Mouse (Mus musculus) limb, embryonic 11.5 days (tissue): Measurements from ENCODE around the gene Dpp6. TPM values are rescaled to one million over a fixed set of nuclear protein-coding genes. Genes with fewer than 3 reads are reported as not detected.

Experiments used
- ATAC-seq: fragments of 200-750 bp; cut with Nextera tagmentation; 2 replicates; pipeline ENCODE4 v1.8.0; 2017; ENCODE audit warnings: low read depth; ENCODE audit not compliant: insufficient number of reproducible peaks, low FRiP score, low TSS enrichment
- DNase-seq: peaks from one replicate; pipeline ENCODE4 v3.0.0-alpha.2; 2015; ENCODE audit warnings: low spot score
- H3K27ac ChIP-seq: fragments of 300-500 bp; sonication (generic); replicated peaks from 2 replicates; pipeline ENCODE4 v1.5.1; 2014; ENCODE audit warnings: low read depth, mild to moderate bottlenecking, low read length
- H3K27me3 ChIP-seq: fragments of 300-500 bp; sonication (generic); 2 replicates; pipeline ENCODE4 v1.6.1; 2014; ENCODE audit warnings: mild to moderate bottlenecking, low read length, mixed read lengths; ENCODE audit not compliant: control insufficient read depth, insufficient read depth
- H3K36me3 ChIP-seq: fragments of 300-500 bp; sonication (generic); 2 replicates; pipeline ENCODE4 v1.6.1; 2014; ENCODE audit warnings: mild to moderate bottlenecking, low read length, moderate library complexity, mixed read lengths; ENCODE audit not compliant: control insufficient read depth, insufficient read depth
- H3K4me1 ChIP-seq: fragments of 300-500 bp; sonication (generic); 2 replicates; pipeline ENCODE4 v1.6.1; 2014; ENCODE audit warnings: low read length, mixed read lengths; ENCODE audit not compliant: control insufficient read depth, insufficient read depth
- H3K4me2 ChIP-seq: fragments of 300-500 bp; sonication (generic); 2 replicates; pipeline ENCODE4 v1.6.1; 2014; ENCODE audit warnings: low read depth, mild to moderate bottlenecking, moderate library complexity; ENCODE audit not compliant: severe bottlenecking
- H3K4me3 ChIP-seq: fragments of 300-500 bp; sonication (generic); 2 replicates; pipeline ENCODE4 v1.5.1; 2014; ENCODE audit warnings: low read depth, low read length
- H3K9ac ChIP-seq: fragments of 300-500 bp; sonication (generic); 2 replicates; pipeline ENCODE4 v1.6.1; 2014; ENCODE audit warnings: mild to moderate bottlenecking, low read length
- H3K9me3 ChIP-seq: fragments of 300-500 bp; sonication (generic); 2 replicates; pipeline ENCODE4 v1.6.1; 2016; ENCODE audit warnings: low read length; ENCODE audit not compliant: control insufficient read depth
- WGBS: fragments of 180-500 bp; shearing (Covaris S2); extraction: QIAGEN DNeasy Blood & Tissue Kit; methylation state at CpG from one replicate; pipeline ENCODE4 v1.1.7; 2014; 5-methylcytosine and 5-hydroxymethylcytosine counted together
- polyA plus RNA-seq: library from polyadenylated mRNA; unstranded; fragments of >200 nt; fragmentation: Nextera tagmentation; extraction: Ambion mirVana; gene quantifications from 2 replicates; pipeline ENCODE4 v1.2.1, GENCODE M21; 2014

Dpp6 gene
- polyA plus RNA-seq, 1 experiment from 2014 or later: 0.80 TPM

DNA sequence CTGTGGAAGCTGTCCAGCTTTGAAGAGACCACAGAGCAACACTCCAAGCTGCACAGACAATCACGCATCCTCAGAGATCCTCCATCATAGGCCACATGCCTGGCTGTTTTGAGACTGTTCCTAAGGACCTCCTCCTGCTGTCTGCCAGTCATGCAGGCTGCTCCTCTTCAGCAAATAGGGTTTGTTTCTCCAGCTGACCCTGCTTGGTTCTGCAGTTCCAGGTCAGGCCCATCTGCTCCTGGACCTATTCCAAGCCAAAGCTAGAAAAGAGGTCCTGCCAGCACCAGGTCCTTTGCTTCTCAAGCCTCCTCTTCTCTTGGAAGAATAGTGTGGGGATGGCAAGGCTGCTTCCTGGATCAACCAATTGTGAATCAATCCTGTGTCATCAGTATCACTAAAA lies 556.9 kb downstream of the Dpp6 start:
- DNase-seq (no peak), ATAC-seq (no peak)
- no peak overlapping the region for H3K27ac ChIP-seq
- no peaks in the 10 kb centered on the region for H3K4me1 ChIP-seq
- no peak overlapping the region for H3K4me2 ChIP-seq
- no peaks in the 10 kb centered on the region for H3K27me3 ChIP-seq
- H3K36me3 ChIP-seq: no peaks in the 10 kb centered on the region
- H3K4me3 ChIP-seq: no peak overlapping the region
- no peak overlapping the region for H3K9ac ChIP-seq
- no peaks in the 10 kb centered on the region for H3K9me3 ChIP-seq
- WGBS: 80% methylated on average over 1 of the region's 1 CpGs

DNA sequence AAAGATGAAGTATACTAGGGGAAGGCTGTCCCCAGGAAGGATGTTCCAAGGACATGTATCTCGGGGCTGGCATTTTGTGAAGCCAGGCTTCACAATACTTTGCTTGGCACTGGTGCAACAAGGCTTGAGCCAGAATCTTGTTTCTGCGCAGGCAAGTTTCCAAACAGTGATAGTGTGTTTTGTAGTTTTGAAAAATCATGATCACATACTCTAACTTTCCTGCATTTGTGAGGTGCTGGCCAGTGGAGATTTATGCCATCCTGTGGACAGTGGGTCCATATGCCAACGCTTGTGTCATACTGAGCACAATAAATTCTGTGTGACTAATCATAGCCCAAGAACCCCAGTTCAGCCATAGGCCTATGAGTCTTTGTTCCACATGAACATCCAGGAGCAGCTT lies 558.8 kb downstream of the Dpp6 start:
- WGBS: 89% methylated on average over 3 of the region's 3 CpGs
- Histone ChIP-seq H3K4me2 (no peak overlapping the region), H3K4me1 (no peaks in the 10 kb centered on the region), H3K27me3 (no peaks in the 10 kb centered on the region), H3K36me3 (no peaks in the 10 kb centered on the region), H3K9ac (no peak overlapping the region), H3K9me3 (no peaks in the 10 kb centered on the region), H3K4me3 (no peak overlapping the region), H3K27ac (no peak overlapping the region)
- ATAC-seq: no peak
- DNase-seq: no peak

DNA sequence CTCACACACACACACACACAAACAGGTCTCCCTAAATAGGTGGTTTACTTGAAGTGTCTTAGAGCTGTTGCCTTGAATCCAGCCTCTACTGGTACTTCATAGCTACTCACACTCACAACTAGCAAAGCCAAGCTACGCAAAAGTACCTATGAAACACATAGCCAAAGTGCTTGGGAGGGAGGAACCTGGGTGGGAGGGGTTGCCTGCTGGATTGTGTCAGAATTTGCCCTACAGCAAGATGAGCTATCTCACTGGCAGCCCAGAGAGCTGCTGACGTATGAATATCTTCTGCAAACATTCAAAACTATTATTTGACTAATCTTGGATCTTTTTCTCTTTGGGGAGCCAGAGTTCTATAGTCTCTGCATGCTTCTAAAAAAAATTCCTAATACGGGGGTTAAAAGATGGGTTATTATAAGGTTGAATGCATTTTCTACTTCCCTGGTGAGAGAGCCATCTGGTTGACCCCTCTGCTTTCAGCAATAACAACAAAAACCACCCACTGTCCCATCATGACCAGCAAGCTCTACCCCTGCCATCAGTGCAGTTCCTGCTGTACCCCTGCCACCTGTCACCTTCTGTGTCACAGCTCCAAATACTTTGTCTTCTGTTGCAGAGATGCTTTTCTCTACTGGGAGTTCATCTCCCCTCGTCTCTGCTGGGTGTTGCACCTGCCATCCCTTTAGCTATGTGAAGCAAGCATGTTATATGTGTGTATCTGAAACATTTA lies 563.8 kb downstream of the Dpp6 start:
- 78% methylated on average over 4 of the region's 4 CpGs for WGBS
- Histone ChIP-seq H3K36me3 (no peaks in the 10 kb centered on the region), H3K4me1 (no peaks in the 10 kb centered on the region), H3K4me3 (no peak overlapping the region), H3K27me3 (no peaks in the 10 kb centered on the region), H3K9ac (no peak overlapping the region), H3K4me2 (no peak overlapping the region), H3K27ac (no peak overlapping the region), H3K9me3 (no peaks in the 10 kb centered on the region)
- no peak for ATAC-seq
- no peak for DNase-seq

DNA sequence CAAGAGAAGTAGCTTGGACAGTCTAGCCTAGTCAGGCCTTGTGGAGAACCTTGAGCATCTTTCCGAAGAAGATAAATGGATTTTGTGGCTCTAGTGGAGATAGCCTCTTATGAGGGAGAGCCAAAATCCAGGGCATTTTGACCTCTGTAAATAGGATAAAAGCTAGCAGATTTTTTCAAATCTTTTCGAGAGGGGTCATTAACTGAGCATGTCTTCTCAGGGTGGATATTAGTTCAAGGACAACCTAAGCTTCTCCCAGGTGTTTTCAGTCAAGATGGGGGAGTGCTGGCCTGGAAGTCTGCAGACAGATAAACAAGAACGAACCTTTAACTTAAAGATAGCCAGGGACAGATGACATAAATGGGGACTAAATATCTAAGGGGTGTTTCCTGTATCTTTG lies 581.4 kb downstream of the Dpp6 start:
- H3K9ac ChIP-seq: no peak overlapping the region
- DNase-seq: no peak
- no peaks in the 10 kb centered on the region for H3K27me3 ChIP-seq
- no peak overlapping the region for H3K4me2 ChIP-seq
- no peaks in the 10 kb centered on the region for H3K36me3 ChIP-seq
- ATAC-seq: no peak
- WGBS: 76% methylated on average over 3 of the region's 3 CpGs
- no peaks in the 10 kb centered on the region for H3K4me1 ChIP-seq
- no peaks in the 10 kb centered on the region for H3K9me3 ChIP-seq
- no peak overlapping the region for H3K27ac ChIP-seq
- H3K4me3 ChIP-seq: no peak overlapping the region

DNA sequence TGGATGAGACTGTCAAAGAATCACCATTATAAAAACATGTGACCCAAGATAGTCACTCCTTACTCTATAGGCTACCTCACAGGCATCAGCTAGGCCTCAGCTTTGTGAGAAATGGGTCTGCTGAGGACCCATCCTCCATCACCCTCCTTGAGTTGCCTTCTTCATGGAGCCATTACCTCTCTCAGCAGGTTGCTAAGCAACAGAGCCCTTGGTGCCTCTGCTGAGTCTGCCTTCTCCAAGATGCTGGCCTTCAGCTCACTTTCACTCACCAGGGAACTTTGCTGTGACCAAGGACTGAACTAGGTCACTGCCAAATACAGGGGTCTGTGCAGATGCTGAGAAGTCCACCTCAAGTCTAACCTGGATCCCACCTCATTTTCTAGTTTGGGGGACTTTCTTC lies 582.1 kb downstream of the Dpp6 start:
- Histone ChIP-seq H3K4me1 (no peaks in the 10 kb centered on the region), H3K4me2 (no peak overlapping the region), H3K27ac (no peak overlapping the region), H3K36me3 (no peaks in the 10 kb centered on the region), H3K9ac (no peak overlapping the region), H3K4me3 (no peak overlapping the region), H3K27me3 (no peaks in the 10 kb centered on the region), H3K9me3 (no peaks in the 10 kb centered on the region)
- DNase-seq: no peak
- ATAC-seq: no peak

DNA sequence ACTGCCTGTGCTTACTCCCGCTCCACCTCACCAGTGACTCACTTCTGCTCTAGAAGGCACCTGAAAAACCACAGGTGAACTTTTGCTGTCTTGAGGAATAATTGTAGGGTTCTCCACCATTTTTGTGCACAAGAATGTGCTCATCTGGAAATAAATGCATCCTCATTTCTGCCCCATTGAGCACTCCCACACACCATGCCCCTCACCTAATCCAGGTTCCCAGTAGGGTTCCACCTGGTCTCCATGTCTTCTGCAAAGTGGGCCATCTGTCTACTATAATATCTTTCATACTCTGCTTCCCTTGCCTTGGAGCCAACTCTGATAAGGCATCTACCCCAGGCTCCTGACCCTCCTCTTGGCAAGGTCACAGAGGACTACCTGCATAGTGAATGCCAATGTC lies 585.6 kb downstream of the Dpp6 start:
- H3K4me1 ChIP-seq: no peaks in the 10 kb centered on the region
- H3K4me2 ChIP-seq: no peak overlapping the region
- 88% methylated on average over 1 of the region's 1 CpGs for WGBS
- no peak for DNase-seq
- H3K9ac ChIP-seq: no peak overlapping the region
- no peak for ATAC-seq
- H3K4me3 ChIP-seq: no peak overlapping the region
- no peaks in the 10 kb centered on the region for H3K9me3 ChIP-seq
- H3K36me3 ChIP-seq: no peaks in the 10 kb centered on the region
- no peaks in the 10 kb centered on the region for H3K27me3 ChIP-seq
- no peak overlapping the region for H3K27ac ChIP-seq

DNA sequence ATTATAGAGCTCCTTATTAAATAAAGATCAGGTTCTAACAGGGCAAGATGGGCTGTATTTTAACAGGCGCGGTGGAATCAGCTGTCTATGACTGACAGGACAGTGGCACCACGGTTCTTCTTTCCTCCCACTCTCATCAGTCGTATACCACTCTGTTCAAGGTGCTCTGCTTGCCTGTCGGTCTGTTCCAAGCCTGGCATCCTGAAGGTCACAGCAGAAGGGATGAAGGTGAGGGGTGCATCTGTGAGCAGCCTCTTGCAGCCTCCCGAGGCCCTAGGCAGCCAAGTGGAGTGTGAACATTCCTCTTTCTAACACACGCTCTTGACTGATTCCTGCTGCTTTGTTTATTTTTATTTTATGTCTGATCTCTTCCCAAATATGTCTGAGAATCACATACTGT lies 591.9 kb downstream of the Dpp6 start:
- no peak overlapping the region for H3K27ac ChIP-seq
- H3K9ac ChIP-seq: no peak overlapping the region
- no peaks in the 10 kb centered on the region for H3K36me3 ChIP-seq
- H3K27me3 ChIP-seq: no peaks in the 10 kb centered on the region
- DNase-seq (no peak), ATAC-seq (no peak)
- no peaks in the 10 kb centered on the region for H3K9me3 ChIP-seq
- H3K4me1 ChIP-seq: no peaks in the 10 kb centered on the region
- no peak overlapping the region for H3K4me2 ChIP-seq
- 81% methylated on average over 7 of the region's 7 CpGs for WGBS
- no peak overlapping the region for H3K4me3 ChIP-seq

DNA sequence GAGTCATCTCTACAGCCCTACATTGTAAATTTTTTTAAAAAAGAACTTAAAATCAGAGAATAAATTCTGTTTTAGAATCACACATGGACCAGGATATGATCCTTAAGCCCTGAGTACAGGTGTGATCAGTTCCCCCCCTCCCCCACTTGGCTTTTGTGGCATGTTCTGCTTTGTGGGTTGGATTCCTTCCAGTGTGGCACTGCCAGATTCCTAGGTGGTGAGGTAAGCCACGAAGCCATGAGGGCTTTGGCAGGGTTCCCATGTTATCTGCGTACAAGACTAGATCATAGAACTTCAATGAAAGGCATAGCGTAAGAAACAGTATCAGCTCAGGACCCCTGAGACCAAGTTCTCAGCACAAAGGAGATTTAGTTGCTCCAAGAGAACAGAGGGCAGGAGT lies 596.0 kb downstream of the Dpp6 start:
- no peaks in the 10 kb centered on the region for H3K36me3 ChIP-seq
- H3K4me3 ChIP-seq: no peak overlapping the region
- ATAC-seq: no peak
- no peak overlapping the region for H3K4me2 ChIP-seq
- no peaks in the 10 kb centered on the region for H3K4me1 ChIP-seq
- no peak for DNase-seq
- H3K27ac ChIP-seq: no peak overlapping the region
- H3K27me3 ChIP-seq: no peaks in the 10 kb centered on the region
- no peaks in the 10 kb centered on the region for H3K9me3 ChIP-seq
- no peak overlapping the region for H3K9ac ChIP-seq
- WGBS: 82% methylated on average over 3 of the region's 3 CpGs

DNA sequence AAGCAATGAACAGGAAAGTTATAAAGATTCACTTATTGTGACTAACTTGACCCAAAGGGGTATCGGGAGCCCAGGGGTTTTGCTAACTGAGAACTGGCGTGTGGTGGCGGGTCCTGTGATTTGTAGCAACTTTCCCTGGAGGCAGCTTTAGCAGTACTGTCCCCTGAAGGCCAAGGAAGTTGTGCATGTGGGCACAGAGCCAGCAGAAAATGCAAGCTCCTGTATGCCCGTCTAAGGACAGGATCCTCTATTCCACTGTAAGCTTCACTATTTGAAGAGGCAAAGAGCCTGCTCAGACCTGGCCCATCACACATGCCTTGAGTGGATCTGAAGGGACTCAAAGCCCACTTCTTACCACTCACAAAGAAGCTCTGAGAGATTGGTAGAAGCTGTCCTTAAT lies 598.5 kb downstream of the Dpp6 start:
- Histone ChIP-seq H3K4me2 (no peak overlapping the region), H3K36me3 (no peaks in the 10 kb centered on the region), H3K27me3 (no peaks in the 10 kb centered on the region), H3K9me3 (no peaks in the 10 kb centered on the region), H3K4me1 (no peaks in the 10 kb centered on the region), H3K27ac (no peak overlapping the region), H3K9ac (no peak overlapping the region), H3K4me3 (no peak overlapping the region)
- 86% methylated on average over 4 of the region's 4 CpGs for WGBS
- no peak for DNase-seq
- ATAC-seq: no peak
